Mouse (Mus musculus) erythroblast, adult 5-6 weeks (primary cell): ENCODE data around the gene Ubr7. TPM values are rescaled to one million over a fixed set of nuclear protein-coding genes. Genes with fewer than 3 reads are reported as not detected.

Source experiments
- ATAC-seq: replicated peaks from 2 replicates; pipeline ENCODE4 v1.8.0; 2016; ENCODE audit warnings: moderate number of reproducible peaks, mild to moderate bottlenecking, moderate TSS enrichment, inconsistent platforms; ENCODE audit not compliant: poor library complexity, low FRiP score, severe bottlenecking
- total RNA-seq, 2 experiments: library from RNA; stranded (forward) in 1 of 2; stranded (reverse) in 1 of 2; fragments of 150-400 nt in 1 of 2; fragments of 200-764, 138-1000 nt in 1 of 2; gene quantifications; 2 replicates each; pipeline versions ENCODE4 v1.2.3 to v1.2.4; 2015 to 2017; ENCODE audit warnings: low replicate concordance in 2 of 2

The Ubr7 gene
- total RNA-seq, 2 experiments from 2014 or later, result 12.5 to 15.2 TPM

DNA sequence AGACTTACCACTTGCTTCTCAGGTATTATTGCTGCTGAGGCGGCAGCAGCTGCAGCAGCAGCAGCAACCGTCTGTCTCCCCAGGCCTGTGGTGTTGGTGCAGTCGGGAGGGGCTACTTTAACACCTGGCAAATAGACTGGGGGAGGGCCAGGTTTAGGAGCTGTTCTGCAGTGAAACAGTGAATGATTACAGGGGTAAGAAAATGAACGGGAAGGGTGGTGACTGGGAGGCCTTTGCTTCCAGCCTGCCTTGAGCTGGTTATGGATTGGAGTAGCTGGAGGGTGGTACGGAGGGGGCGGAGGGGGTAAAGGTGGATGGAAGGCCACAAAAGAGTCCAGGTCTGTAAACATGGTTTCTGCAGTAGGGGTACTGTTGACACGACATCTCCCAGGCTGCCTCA is 30.2 kb downstream of the Ubr7 start:
- ATAC-seq, result no peak

DNA sequence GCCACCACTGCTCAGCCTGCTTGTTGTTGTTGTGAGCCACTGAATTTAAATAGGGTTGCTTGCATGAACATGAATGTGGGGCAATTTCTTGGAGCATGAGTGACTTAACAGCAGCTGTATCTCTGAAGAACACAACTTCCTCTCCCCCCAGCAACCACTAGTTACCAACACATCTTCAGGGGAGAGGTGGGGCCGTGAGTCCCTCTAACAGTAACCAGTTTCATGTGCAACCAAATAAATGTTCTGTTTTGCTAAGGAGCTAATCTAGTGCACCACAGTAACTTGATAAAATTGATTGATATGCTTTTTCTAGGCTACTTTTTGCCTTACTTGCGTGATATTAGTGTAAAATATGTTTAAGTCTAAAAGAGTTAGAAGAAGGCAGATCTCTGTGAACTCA is 41.8 kb downstream of the Ubr7 start:
- ATAC-seq, result no peak

DNA sequence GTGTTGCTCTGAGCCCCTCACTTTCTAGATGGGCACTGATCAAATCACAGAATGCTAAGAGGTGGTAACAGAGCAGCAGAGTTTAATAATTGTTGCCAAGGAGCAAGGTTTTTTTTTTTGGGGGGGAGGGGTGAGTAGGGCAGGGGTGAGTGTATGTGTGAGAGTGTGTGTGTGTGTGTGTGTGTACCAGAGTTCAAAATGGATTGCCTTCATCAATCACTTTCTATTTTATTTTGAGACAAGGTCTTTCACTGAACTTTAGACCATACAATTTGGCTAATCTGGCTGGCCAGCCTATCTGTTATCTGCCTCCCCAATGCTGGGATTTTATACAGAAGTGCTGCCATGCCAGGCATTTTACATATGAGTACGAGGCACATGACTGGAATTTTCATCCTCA is 57.1 kb downstream of the Ubr7 start:
- ATAC-seq, result no peak

DNA sequence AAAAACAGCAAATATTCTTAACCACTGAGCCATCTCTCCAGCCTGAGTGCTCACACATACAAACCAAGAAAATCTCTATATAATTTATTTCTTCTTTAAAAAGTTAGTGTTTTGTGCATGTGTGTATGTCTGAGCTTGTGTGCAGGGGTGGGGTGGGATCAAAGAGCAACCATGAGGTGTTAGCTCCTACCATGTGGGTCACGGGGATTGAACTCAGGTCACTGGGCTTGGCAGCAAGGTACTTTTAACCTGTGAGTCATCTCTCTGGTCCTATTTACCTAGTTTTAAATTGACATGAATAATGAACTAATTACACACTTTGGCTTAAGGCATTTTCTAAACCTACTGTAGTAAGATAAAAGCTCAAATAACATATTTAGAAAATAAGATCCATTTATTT is 68.6 kb downstream of the Ubr7 start:
- ATAC-seq, result no peak

DNA sequence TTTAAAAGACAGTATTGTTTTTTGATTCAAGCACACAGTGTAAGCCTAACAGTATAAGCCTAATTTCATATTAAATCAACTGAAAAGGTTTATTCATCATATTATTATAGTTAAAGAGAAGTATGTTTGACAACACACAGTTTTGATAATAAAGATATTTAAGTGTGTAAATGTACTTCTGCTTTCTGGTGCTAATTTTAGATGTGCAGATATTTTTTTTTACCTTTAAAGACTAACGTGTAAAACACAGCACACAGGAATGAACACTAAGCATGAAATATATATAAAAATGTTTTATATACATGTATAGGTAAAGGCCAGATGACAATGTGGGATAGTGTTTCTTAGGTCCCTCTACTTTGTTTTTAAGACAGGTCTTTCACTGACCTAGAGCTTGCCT is 69.4 kb downstream of the Ubr7 start:
- ATAC-seq, result no peak

Other genes with a start within 250 kb of the Ubr7 start
- not detected in 2 replicates for gene Chga, start 203.0 kb upstream of the Ubr7 start, total RNA-seq (2015; ENCODE audit: low replicate concordance)
- gene Chga, start 203.0 kb upstream of the Ubr7 start, total RNA-seq (2017; ENCODE audit: low replicate concordance), result not detected in 2 replicates
- 1.2 and 3.3 TPM in 2 replicates for gene Itpk1, start 53.0 kb upstream of the Ubr7 start, total RNA-seq (2015; ENCODE audit: low replicate concordance)
- gene Itpk1, start 53.0 kb upstream of the Ubr7 start, total RNA-seq (2017; ENCODE audit: low replicate concordance), result 5.3 TPM in 2 replicates
- gene Moap1, start 14.3 kb upstream of the Ubr7 start, total RNA-seq (2015; ENCODE audit: low replicate concordance), result 0.84 and 2.1 TPM in 2 replicates
- 2.0 and 2.2 TPM in 2 replicates for gene Moap1, start 14.3 kb upstream of the Ubr7 start, total RNA-seq (2017; ENCODE audit: low replicate concordance)
- gene Tmem251, start 14.2 kb upstream of the Ubr7 start, total RNA-seq (2015; ENCODE audit: low replicate concordance), result 4.4 and 4.6 TPM in 2 replicates
- 5.5 and 10.3 TPM in 2 replicates for gene Tmem251, start 14.2 kb upstream of the Ubr7 start, total RNA-seq (2017; ENCODE audit: low replicate concordance)
- not detected in 2 replicates for gene Gm28051, start 202 bp upstream of the Ubr7 start, total RNA-seq (2015; ENCODE audit: low replicate concordance)
- not detected in 2 replicates for gene Gm28051, start 202 bp upstream of the Ubr7 start, total RNA-seq (2017; ENCODE audit: low replicate concordance)
- 5.0 and 9.6 TPM in 2 replicates for gene Gon7, start 164 bp upstream of the Ubr7 start, total RNA-seq (2015; ENCODE audit: low replicate concordance)
- 2.5 and 13.1 TPM in 2 replicates for gene Gon7, start 164 bp upstream of the Ubr7 start, total RNA-seq (2017; ENCODE audit: low replicate concordance)
- 5.2 and 6.1 TPM in 2 replicates for gene Gm20604, start 705 bp downstream of the Ubr7 start, total RNA-seq (2015; ENCODE audit: low replicate concordance)
- gene Gm20604, start 705 bp downstream of the Ubr7 start, total RNA-seq (2017; ENCODE audit: low replicate concordance), result 1.2 and 3.2 TPM in 2 replicates
- gene Btbd7, start 120.5 kb downstream of the Ubr7 start, total RNA-seq (2015; ENCODE audit: low replicate concordance), result 11.5 and 24.0 TPM in 2 replicates
- gene Btbd7, start 120.5 kb downstream of the Ubr7 start, total RNA-seq (2017; ENCODE audit: low replicate concordance), result 25.4 and 28.7 TPM in 2 replicates
- not detected in 2 replicates for gene Cox8c, start 141.3 kb downstream of the Ubr7 start, total RNA-seq (2015; ENCODE audit: low replicate concordance)
- gene Cox8c, start 141.3 kb downstream of the Ubr7 start, total RNA-seq (2017; ENCODE audit: low replicate concordance), result not detected in 2 replicates
- not detected in 2 replicates for gene Unc79, start 190.9 kb downstream of the Ubr7 start, total RNA-seq (2015; ENCODE audit: low replicate concordance)
- 0.09 TPM in 1 of 2 replicates, not detected in the other for gene Unc79, start 190.9 kb downstream of the Ubr7 start, total RNA-seq (2017; ENCODE audit: low replicate concordance)